Mouse (Mus musculus) embryonic facial prominence, embryonic 14.5 days (tissue): ENCODE measurements around the gene Ifitm6. TPM values are rescaled to one million over a fixed set of nuclear protein-coding genes. Genes with fewer than 3 reads are reported as not detected.
A peak's percentile ranks its signal among the peaks of the same experiment; 100 is the strongest.

Experiments
- ATAC-seq: fragments of 200-750 bp; cut with Nextera tagmentation; 2 replicates; pipeline ENCODE4 v1.8.0; 2017; ENCODE audit warnings: low read depth, moderate number of reproducible peaks, moderate TSS enrichment
- DNase-seq: peaks from one replicate; pipeline ENCODE4 v3.0.0-alpha.2; 2015; ENCODE audit warnings: low spot score
- H3K27ac ChIP-seq: fragments of 300-500 bp; sonication (generic); replicated peaks from 2 replicates; pipeline ENCODE4 v1.5.1; 2014; ENCODE audit warnings: low read depth, mild to moderate bottlenecking, low read length, moderate library complexity
- H3K27me3 ChIP-seq: fragments of 300-500 bp; sonication (generic); replicated peaks from 2 replicates; pipeline ENCODE4 v1.6.1; 2014; ENCODE audit warnings: low read length; ENCODE audit not compliant: control insufficient read depth, insufficient read depth
- H3K36me3 ChIP-seq: fragments of 300-500 bp; sonication (generic); 2 replicates; pipeline ENCODE4 v1.6.1; 2014; ENCODE audit warnings: low read length, mixed read lengths; ENCODE audit not compliant: control insufficient read depth, insufficient read depth
- H3K4me1 ChIP-seq: fragments of 300-500 bp; sonication (generic); 2 replicates; pipeline ENCODE4 v1.6.1; 2014; ENCODE audit warnings: antibody characterized with exemption, low read length; ENCODE audit not compliant: control insufficient read depth, insufficient read depth
- H3K4me2 ChIP-seq: fragments of 300-500 bp; sonication (generic); 2 replicates; pipeline ENCODE4 v1.6.1; 2014; ENCODE audit warnings: low read depth, mild to moderate bottlenecking, low read length, moderate library complexity, mixed read lengths
- H3K4me3 ChIP-seq: fragments of 300-500 bp; sonication (generic); 2 replicates; pipeline ENCODE4 v1.5.1; 2014; ENCODE audit warnings: low read depth, mild to moderate bottlenecking, low read length
- H3K9ac ChIP-seq: fragments of 300-500 bp; sonication (generic); 2 replicates; pipeline ENCODE4 v1.6.1; 2014; ENCODE audit warnings: low read depth, mild to moderate bottlenecking, low read length, moderate library complexity, mixed read lengths
- H3K9me3 ChIP-seq: fragments of 300-500 bp; sonication (generic); 2 replicates; pipeline ENCODE4 v1.6.1; 2016; ENCODE audit warnings: low read length; ENCODE audit not compliant: control insufficient read depth
- WGBS: fragments of 180-500 bp; shearing (Covaris S2); extraction: QIAGEN DNeasy Blood & Tissue Kit; methylation state at CpG from one replicate; pipeline ENCODE4 v1.1.7; 2014; 5-methylcytosine and 5-hydroxymethylcytosine counted together
- polyA plus RNA-seq: library from polyadenylated mRNA; unstranded; fragments of >200 nt; fragmentation: Nextera tagmentation; extraction: Ambion mirVana; gene quantifications from 2 replicates; pipeline ENCODE4 v1.2.1, GENCODE M21; 2014

The Ifitm6 gene
- polyA plus RNA-seq, 1 experiment from 2014 or later, result 2.1 TPM

GRCm38 (mm10) chr7:141048226-141049218 lies 30.8 kb upstream of the Ifitm6 start:
- Histone ChIP-seq H3K4me1 (peaks cover 11% of the 10 kb centered on the region), H3K9me3 (0 out of 2 replicates have a peak, but pooled peaks cover 3% of the 10 kb centered on the region), H3K9ac (peak overlapping the region; percentile 41), H3K36me3 (no peaks in the 10 kb centered on the region), H3K27me3 (no peaks in the 10 kb centered on the region), H3K4me2 (peak overlapping the region; percentile 61), H3K4me3 (peak overlapping the region; percentile 20), H3K27ac (peak overlapping the region; percentile 84)
- DNase-seq, result peak; percentile 95
- WGBS, result 9% methylated on average over 21 of the region's 21 CpGs
- peak; percentile 94 for ATAC-seq

GRCm38 (mm10) chr7:141047581-141048225 lies 30.0 kb upstream of the Ifitm6 start:
- WGBS, result 7% methylated on average over 14 of the region's 19 CpGs
- peak overlapping the region; percentile 41 for H3K9ac ChIP-seq
- peak; percentile 86 for ATAC-seq

GRCm38 (mm10) chr7:141046931-141047580 lies 29.3 kb upstream of the Ifitm6 start:
- Histone ChIP-seq H3K9ac (0 out of 2 replicates have a peak overlapping the region, but pooled peaks have one; percentile 38), H3K9me3 (0 out of 2 replicates have a peak, but pooled peaks cover 3% of the 10 kb centered on the region), H3K27ac (peak overlapping the region; percentile 84), H3K27me3 (no peaks in the 10 kb centered on the region), H3K4me2 (peak overlapping the region; percentile 61), H3K4me3 (peak overlapping the region; percentile 6; the same call in 1 of the 2 replicates), H3K4me1 (peaks cover 11% of the 10 kb centered on the region), H3K36me3 (no peaks in the 10 kb centered on the region)
- DNase-seq (peak; percentile 41), ATAC-seq (no peak)
- 53% methylated on average over 6 of the region's 6 CpGs for WGBS

More at GRCm38 (mm10) chr7:141047581-141048225, 30.0 kb upstream of the Ifitm6 start:
- Histone ChIP-seq H3K4me1 (peaks cover 11% of the 10 kb centered on the region), H3K4me3 (peak overlapping the region; percentile 20), H3K9me3 (0 out of 2 replicates have a peak, but pooled peaks cover 3% of the 10 kb centered on the region), H3K4me2 (peak overlapping the region; percentile 61), H3K27me3 (no peaks in the 10 kb centered on the region), H3K36me3 (no peaks in the 10 kb centered on the region), H3K27ac (peak overlapping the region; percentile 84)
- peak; percentile 93 for DNase-seq

GRCm38 (mm10) chr7:141042539-141042938 lies 24.8 kb upstream of the Ifitm6 start:
- DNase-seq (peak; percentile 48), ATAC-seq (peak; percentile 51; the same call in 1 of the 2 replicates)
- no peaks in the 10 kb centered on the region for H3K36me3 ChIP-seq
- H3K27ac ChIP-seq, result peak overlapping the region; percentile 68
- no peaks in the 10 kb centered on the region for H3K9me3 ChIP-seq
- no peak overlapping the region for H3K4me2 ChIP-seq
- peaks cover 16% of the 10 kb centered on the region for H3K4me1 ChIP-seq
- H3K4me3 ChIP-seq, result no peak overlapping the region
- no peak overlapping the region for H3K9ac ChIP-seq
- no peaks in the 10 kb centered on the region for H3K27me3 ChIP-seq
- WGBS, result 26% methylated on average over 4 of the region's 4 CpGs

- H3K9ac ChIP-seq, result 0 out of 2 replicates have a peak overlapping the region, but pooled peaks have one; percentile 27
- 9% methylated on average over 5 of the region's 5 CpGs for WGBS
- no peaks in the 10 kb centered on the region for H3K9me3 ChIP-seq
- H3K36me3 ChIP-seq, result no peaks in the 10 kb centered on the region
- ATAC-seq (peak; percentile 79), DNase-seq (peak; percentile 94)
- peak overlapping the region; percentile 94 for H3K27ac ChIP-seq
- H3K27me3 ChIP-seq, result no peaks in the 10 kb centered on the region
- peaks cover 8% of the 10 kb centered on the region for H3K4me1 ChIP-seq
- peak overlapping the region; percentile 33 for H3K4me2 ChIP-seq
- no peak overlapping the region for H3K4me3 ChIP-seq
Observed at GRCm38 (mm10) chr7:141041661-141042060, 23.9 kb upstream of the Ifitm6 start.

GRCm38 (mm10) chr7:141040867-141041606 lies 23.3 kb upstream of the Ifitm6 start:
- WGBS, result 38% methylated on average over 5 of the region's 9 CpGs
- DNase-seq (no peak), ATAC-seq (no peak)
- H3K36me3 ChIP-seq, result no peaks in the 10 kb centered on the region
- no peaks in the 10 kb centered on the region for H3K27me3 ChIP-seq
- H3K9ac ChIP-seq, result 0 out of 2 replicates have a peak overlapping the region, but pooled peaks have one; percentile 27
- H3K9me3 ChIP-seq, result no peaks in the 10 kb centered on the region
- H3K4me3 ChIP-seq, result no peak overlapping the region
- peak overlapping the region; percentile 33 for H3K4me2 ChIP-seq
- peak overlapping the region; percentile 94 for H3K27ac ChIP-seq
- H3K4me1 ChIP-seq, result peaks cover 5% of the 10 kb centered on the region

GRCm38 (mm10) chr7:141039386-141040107 lies 21.8 kb upstream of the Ifitm6 start:
- 91% methylated on average over 4 of the region's 4 CpGs for WGBS
- no peaks in the 10 kb centered on the region for H3K9me3 ChIP-seq
- no peak overlapping the region for H3K9ac ChIP-seq
- no peak overlapping the region for H3K27ac ChIP-seq
- ATAC-seq, result no peak
- H3K4me3 ChIP-seq, result no peak overlapping the region
- H3K4me2 ChIP-seq, result no peak overlapping the region
- peaks cover 5% of the 10 kb centered on the region for H3K4me1 ChIP-seq
- H3K36me3 ChIP-seq, result no peaks in the 10 kb centered on the region
- H3K27me3 ChIP-seq, result no peaks in the 10 kb centered on the region
- no peak for DNase-seq
